Mouse (Mus musculus) left cerebral cortex, adult 18-20 months (tissue): ENCODE results near the gene Lpp. TPM values are rescaled to one million over a fixed set of nuclear protein-coding genes. Genes with fewer than 3 reads are reported as not detected.

ENCODE experiments used
- DNase-seq, 2 experiments: peaks; one replicate each; pipeline ENCODE4 v3.0.0; 2021 to 2022; ENCODE audit warnings: low spot score in 2 of 2, mixed read lengths in 1 of 2
- total RNA-seq, 2 experiments: library from RNA; stranded (reverse); gene quantifications; 2 replicates each; pipeline ENCODE4 v1.2.3; 2021

Gene Lpp
- total RNA-seq, 2 experiments from 2014 or later, result 5.0 to 6.2 TPM

- peak in 1 of 2 experiments; percentile 19 for DNase-seq
Observed at GRCm38 (mm10) chr16:24656752-24657151, 263.4 kb downstream of the Lpp start.

GRCm38 (mm10) chr16:24659049-24659448 is 265.7 kb downstream of the Lpp start:
- DNase-seq, result no peak

DNA sequence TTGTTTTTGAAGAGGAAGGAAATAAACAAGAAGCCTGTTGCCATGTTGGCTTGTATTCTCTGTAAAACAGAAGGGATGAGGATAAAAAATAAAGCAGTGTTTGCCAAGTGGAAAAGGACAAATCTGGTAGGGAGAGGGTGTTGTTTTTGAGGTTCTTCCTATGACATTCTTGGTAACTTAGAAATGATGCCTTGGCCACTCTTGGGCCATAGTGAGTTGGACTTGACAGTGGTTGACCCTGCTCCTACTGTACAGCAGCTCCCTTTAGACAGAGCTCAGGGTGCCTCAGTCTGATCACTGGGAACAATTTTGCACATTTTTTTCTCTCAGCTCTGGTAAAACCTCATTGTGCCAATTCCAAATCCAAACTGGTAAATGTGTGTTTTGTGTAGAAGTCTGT is 270.8 kb downstream of the Lpp start:
- DNase-seq, result no peak

DNA sequence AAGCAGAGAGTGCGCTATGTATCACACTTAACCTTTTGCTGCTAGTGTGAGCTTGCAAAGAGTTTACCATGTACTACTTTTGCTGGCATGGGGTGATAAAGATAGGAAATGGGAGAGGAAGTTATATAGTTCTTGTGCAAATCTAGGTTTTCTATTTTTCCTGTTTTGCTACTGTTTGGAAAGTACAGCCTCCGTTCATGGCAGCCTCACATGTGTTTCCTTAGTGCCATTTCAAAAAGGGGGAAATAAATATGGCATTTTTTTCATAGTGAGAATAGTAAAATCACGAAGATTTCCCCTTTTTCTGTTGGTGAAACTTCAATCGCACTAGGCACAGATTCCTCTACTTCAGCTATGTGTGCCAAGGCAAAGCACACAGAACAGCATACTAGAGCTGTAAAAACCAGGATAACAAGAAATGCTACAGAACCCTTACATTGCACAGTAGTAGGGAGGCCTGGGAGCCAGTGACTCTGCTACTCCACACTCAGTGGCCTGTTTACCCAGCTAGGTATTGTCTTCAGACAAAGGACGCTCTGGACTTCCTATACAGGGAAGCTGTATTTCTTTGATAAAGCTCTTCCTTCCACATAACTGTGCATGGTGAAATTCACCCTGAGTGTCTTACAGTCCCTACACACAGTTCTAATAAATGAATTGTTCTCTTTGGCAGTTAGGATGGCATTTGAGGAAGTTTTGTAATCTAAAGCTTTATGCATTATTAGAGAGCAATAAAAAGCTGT is 276.6 kb downstream of the Lpp start:
- DNase-seq, result no peak

DNA sequence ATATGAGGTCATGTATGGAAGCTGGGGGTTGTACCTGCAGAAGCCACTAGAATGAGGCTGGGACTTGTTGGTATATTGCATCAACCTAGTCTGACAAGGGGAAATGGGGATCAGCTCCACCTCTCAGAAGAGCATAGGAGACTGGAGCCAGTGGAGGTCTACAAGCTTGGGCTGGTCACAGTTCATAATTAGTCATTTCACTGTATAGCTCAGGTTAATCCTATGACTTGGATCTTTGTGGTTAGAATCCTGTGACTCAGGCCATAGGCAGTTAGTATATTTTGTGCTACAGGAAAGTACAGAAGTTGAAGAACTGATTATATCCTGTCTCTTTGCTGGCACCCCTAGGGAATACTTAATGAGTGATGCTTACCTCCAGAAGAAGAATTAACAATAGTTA is 285.6 kb downstream of the Lpp start:
- no peak for DNase-seq

DNA sequence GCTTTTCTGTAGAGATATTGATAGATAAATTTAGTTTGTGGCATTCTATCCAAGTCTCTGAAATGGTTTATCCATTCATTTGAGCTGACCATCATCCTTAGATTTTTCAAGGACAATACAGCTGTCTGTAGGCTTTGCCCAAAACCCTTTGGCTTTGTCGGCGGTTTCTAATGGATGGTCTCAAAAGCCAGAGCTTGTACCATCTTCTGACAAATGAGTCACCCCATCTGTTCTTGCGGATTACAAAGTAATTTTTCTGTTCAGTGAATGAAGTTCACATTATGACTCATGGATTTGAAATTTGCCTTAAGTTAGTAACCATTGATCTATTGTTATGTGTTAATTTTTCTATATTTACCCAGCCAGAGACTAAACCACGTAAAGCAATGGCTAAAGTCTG is 301.8 kb downstream of the Lpp start:
- no peak for DNase-seq

DNA sequence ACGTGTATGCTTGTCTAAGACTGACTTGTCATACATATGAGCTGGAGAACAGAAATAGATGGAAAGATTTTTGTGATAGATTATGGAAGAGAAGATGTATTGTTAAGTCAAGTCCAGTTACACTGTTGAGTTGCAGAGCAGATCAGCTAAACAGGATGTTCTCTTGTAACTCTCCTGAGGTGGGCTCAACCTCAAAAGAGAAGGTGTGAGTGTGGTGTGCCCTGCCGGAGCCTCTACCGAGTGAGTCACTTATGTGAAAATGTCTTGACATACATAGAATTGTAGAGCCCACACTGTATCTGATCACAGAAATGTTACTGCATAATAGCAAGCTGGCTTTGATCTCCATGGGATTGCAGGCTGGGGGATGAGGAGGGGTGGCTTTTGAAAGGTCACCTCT is 310.9 kb downstream of the Lpp start:
- no peak for DNase-seq

DNA sequence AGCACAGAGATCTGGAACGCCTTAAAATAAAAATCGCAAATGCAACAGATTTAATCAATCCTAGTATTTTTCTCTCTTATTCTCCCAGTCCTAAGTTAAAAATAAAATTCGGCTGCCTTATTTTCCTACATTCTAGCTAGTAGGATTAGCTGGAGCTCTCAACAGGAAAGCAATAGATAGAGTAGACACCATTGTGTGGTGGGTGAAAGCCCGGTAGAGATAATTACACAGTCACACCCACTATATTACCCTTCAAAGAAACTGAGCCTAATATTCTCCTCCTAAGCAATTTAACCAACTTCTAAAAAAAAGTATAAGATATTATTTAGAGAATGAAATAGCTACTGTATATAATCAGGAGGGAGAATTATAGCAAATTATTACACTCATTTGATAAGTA is 330.3 kb downstream of the Lpp start:
- DNase-seq, result no peak

DNA sequence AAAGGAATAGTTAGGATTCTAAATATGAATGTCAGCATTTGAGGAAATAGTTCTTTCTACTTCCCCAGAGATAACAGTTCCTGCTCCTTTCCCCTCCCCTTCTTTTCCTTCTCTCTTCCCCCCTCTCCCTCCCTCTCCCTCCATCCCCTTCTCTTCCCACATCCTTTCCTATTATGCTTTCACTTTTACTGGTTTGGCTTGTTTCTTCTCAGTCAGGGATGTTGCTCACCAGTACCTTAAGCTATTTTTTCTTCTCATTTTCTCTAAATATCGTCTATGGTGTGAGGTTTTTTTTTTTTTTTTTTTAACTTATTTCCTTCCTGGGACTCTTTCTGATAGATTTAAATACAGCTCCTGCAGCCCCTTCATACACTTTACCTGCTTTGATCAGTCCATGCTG is 339.4 kb downstream of the Lpp start:
- no peak for DNase-seq

GRCm38 (mm10) chr16:24733321-24733720 is 340.0 kb downstream of the Lpp start:
- DNase-seq, result no peak

- DNase-seq, result no peak
Observed at GRCm38 (mm10) chr16:24735754-24736153, 342.4 kb downstream of the Lpp start.

GRCm38 (mm10) chr16:24737362-24738057 is 344.2 kb downstream of the Lpp start:
- DNase-seq, result no peak

GRCm38 (mm10) chr16:24740714-24741113 is 347.4 kb downstream of the Lpp start:
- DNase-seq, result no peak

DNA sequence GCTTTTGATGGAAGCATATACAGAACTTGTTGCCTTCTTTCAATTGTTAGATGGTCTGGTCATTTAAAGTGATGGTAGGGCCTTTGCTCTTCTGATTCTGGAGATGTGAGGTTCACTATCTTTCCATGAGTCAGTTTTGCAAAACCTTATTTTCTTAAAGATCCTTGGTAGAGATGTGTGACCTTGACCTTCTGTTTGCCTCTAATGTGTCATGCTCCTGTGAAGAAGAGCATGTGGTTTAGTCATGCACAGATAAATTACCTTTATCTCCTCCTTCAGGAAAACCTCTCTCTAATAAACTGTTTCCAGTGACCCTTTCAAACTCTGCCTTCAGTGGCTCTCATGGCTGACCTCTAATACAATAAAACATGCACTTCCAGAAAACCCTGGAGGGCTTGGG is 356.5 kb downstream of the Lpp start:
- no peak for DNase-seq

GRCm38 (mm10) chr16:24756141-24756540 is 362.8 kb downstream of the Lpp start:
- DNase-seq, result no peak

- DNase-seq, result no peak
Observed at GRCm38 (mm10) chr16:24766051-24766450, 372.7 kb downstream of the Lpp start.

- no peak for DNase-seq
Observed at GRCm38 (mm10) chr16:24766596-24766995, 373.3 kb downstream of the Lpp start.

- DNase-seq, result no peak
Observed at GRCm38 (mm10) chr16:24777053-24777452, 383.7 kb downstream of the Lpp start.

DNA sequence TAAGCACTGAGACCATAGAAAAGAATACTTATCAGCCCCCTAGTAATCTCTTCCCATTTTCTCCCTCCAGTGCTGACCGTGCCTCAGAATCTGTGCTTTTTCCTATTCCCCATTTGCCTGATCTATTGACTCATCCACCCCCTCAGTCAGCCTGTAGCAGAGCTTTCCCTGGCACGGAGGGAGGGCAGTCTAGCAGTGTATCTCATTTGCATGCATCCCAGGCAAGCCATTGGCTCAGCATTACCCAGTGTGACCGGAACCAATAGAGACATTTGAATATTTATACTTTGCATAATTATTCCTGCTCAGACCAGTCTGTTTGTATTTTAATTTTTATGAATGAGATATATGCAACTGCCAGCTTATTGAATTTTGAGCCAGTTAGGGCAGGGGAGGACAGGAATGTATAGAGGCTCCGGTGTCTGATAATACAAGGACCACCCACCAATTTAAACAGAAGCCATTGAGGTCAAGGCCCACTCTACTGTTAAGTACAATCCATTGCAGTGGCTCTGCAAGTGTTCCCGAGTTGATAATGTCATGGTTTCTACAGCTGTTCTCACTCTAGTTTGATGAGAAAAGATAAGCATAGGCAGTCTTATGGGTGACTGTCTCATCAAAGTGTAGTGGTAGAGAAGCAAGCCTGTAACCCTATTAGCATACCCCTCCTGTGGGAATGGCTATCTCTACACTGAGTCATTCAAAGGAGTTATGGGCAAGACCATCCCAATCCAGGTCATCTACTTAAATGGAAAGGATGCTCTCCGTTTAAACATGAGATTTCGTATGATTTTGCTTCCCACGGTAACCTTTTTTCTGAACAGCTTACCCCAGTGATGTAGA is 385.3 kb downstream of the Lpp start:
- DNase-seq, result peak in 1 of 2 experiments; percentile 2

DNA sequence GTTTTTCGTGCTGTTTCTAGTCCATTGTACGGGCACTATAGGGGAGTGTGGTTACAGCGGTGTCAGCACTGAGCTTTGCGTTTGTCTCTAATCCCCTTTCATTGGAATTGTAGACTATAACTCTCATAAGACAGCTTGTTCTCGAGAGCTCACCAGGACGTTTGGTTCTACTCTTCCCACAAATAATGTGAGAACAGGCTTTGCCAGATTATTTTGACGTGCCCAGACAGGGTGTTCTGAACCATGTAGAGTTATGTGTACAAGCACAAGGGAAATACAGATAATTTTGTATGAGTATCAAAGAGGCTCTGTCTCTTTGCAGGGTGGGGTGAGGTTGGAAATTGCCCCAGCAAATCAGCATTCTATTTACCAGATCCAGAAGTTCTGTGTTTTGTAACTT is 387.2 kb downstream of the Lpp start:
- no peak for DNase-seq

- no peak for DNase-seq
Observed at GRCm38 (mm10) chr16:24781922-24782321, 388.6 kb downstream of the Lpp start.

GRCm38 (mm10) chr16:24785651-24786050 is 392.3 kb downstream of the Lpp start:
- no peak for DNase-seq
